Mouse (Mus musculus) cerebellum, adult 2 months (tissue): ENCODE measurements around the gene Fbp1.

ENCODE experiments used
- CTCF ChIP-seq: fragments of 200-500 bp; IDR thresholded peaks from 2 replicates; pipeline ENCODE4 v1.5.1; 2011; ENCODE audit warnings: low read depth, mild to moderate bottlenecking, control low read depth, low read length, moderate library complexity, borderline replicate concordance; ENCODE audit not compliant: insufficient read depth
- POLR2A ChIP-seq: fragments of 200-500 bp; IDR thresholded peaks from 2 replicates; pipeline ENCODE4 v1.6.1; 2011; ENCODE audit warnings: low read length, control low read depth, borderline replicate concordance; ENCODE audit not compliant: insufficient read depth

GRCm38 (mm10) chr13:62860068-62860467, 28.0 kb downstream of the Fbp1 start:
- TF ChIP-seq POLR2A (no peak), CTCF (no peak)
